Mouse (Mus musculus) cerebellum, adult 2 months (tissue): Measurements from ENCODE around the gene Ceacam19.

Source experiments
- CTCF ChIP-seq: fragments of 200-500 bp; IDR thresholded peaks from 2 replicates; pipeline ENCODE4 v1.5.1; 2011; ENCODE audit warnings: low read depth, mild to moderate bottlenecking, control low read depth, low read length, moderate library complexity, borderline replicate concordance; ENCODE audit not compliant: insufficient read depth
- POLR2A ChIP-seq: fragments of 200-500 bp; IDR thresholded peaks from 2 replicates; pipeline ENCODE4 v1.6.1; 2011; ENCODE audit warnings: low read length, control low read depth, borderline replicate concordance; ENCODE audit not compliant: insufficient read depth

GRCm38 (mm10) chr7:19920166-19920505 is 32.4 kb upstream of the Ceacam19 start:
- TF ChIP-seq CTCF, result peak; percentile 9; the same call in 1 of the 2 replicates
- no peak for TF ChIP-seq POLR2A
